Mouse (Mus musculus) right cerebral cortex, postnatal 36 days (tissue): ENCODE results near the gene Miox.
A peak's percentile ranks its signal among the peaks of the same experiment; 100 is the strongest.

ENCODE experiments used
- DNase-seq, 2 experiments: peaks; one replicate each; pipeline ENCODE4 v3.0.0; 2022; ENCODE audit warnings: low spot score in 2 of 2, mixed read lengths in 1 of 2

Gene Miox

DNA sequence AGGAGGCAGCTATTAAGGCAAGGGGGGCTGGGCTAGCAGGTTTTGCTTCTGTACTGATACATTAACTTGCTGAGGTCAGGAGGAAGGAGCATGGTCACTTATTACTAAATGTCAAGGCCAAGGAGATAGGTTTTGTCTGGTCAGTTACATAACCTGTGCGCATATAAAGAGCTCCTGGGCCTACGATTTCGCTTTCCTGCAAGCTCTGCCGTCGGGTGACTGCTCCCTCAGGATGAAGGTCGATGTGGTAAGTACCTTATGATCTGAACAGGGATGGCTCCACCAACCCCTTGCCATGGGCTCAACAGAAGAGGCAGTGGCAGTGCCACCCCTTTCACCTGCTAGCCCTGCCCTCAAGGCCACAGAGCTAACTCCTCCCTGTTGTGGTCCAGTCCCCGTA is at the start of gene Miox:
TSS of gene Miox (plus strand) at position 128 of the 400 bp plus-strand sequence.
- DNase-seq = no peak

DNA sequence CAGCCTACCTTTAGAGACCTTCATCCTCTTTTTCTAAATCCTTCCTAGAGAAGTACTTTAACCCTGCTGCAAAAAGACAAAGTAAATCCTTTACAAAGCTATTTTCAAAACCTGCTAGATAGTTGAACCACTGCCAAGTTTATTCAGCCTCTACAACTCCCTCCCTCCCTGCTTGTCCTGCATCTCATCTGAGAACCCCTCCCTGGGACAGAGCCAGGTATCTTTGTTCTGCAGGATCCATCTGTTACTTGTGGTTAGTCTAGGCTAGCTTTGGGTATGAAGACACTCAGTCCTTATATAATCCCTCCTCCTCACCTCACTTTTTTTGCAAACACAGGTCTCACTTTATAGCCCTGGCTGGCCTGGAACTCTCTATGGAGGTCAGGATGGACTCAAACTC is 49.2 kb upstream of the Miox start:
- DNase-seq = no peak

DNA sequence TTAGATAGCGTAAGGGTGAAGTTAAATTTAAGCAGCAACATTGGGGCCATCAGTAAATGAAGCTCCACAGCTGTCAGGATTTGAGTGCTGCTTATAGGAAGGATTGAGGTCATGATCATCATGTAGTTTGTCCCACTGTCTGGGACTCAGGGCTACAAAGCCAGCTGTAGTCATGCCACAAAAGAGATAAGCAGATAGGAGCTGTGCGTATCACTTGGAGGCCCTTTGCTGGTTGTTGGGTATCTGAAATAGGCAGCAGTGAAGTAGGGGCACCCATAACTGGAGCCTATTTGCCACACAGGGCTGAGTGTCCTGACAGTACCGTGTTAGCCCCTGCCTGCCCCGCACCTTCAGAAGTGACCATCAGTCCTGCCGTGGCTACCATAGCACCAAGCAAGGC is 48.7 kb upstream of the Miox start:
- DNase-seq = no peak

DNA sequence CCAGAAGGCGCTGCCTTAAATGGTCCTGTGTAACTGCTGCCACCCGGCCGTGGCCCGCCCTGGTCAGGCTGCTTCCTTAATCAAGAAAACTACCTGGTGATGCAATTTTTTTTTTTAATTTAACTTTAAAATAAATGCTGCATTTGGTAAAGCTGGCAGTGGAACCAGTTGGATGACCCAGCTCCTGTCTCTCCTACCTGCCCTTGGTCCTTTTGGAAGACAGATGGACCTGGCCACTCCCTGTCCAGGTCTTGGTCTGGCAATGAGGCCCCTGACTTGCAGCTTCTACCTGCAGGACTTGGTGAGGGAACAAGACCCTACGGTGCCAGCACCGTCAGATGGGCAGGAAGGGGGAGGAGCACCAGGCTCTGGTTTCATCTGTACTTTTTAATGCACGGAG is 48.1 kb upstream of the Miox start:
- no peak for DNase-seq

DNA sequence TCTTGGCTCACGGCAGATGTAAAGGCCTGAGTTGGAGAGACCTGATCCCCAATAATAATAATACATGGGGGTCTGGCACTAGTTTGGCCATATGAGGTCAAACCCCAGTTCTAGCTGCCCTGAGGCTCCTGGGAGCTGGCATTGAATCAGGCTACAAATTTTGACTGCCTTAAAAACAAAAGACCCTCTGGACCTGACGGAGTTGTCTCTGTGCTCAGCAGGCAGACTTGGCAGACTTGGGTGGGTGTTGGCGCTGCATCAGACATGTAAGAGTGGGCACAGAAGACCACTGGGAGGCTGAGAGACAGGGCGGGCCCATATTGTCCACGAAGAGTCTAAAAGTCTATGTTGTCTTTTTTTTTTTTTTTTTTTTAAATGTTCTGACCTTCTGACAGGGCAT is 47.6 kb upstream of the Miox start:
- DNase-seq = no peak

DNA sequence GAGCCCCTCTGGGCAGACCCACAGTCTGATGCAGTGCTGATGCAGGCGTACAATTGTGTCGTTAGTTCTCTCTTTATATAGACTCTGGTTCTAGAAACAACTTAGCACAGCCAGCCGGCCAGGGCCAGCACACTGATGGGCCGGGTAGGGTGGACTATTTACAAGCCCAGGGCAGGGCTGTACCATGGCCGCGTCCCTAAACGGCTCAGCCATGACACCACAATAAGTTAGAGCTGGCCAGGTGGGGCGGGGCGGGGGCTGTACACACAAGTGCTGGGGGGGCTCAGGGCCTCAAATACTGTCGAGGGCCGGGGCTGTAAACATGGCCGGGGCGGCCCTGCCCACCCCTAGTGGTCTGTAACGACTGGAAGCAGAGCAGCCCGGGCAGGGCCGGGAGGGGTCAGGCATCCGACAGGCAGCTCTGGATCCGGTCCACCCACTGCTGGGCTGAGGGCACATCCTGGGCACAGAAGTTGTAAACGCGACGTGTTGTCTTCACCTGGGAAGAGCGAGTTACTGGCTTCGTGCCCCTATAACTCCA is 45.9 kb upstream of the Miox start:
- DNase-seq = no peak

DNA sequence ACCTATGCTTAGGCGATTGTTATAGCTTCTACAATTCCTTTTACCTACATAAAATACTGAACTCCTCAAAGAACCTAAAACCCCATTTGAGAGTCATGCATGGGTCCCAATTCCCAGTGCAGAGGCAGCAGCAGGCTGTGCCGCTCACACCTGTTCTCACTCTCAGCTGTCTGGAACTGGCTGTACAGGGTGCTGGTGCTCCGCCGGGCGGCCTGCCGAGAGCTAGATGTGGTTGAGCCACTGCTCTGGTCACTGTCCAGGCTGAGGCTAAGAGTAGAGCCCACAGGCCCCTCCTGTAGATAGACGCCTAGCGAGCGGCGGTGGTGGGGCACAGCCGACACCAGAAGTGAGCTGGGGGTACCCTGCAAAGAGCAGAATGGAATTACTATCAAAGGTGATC is 44.7 kb upstream of the Miox start:
- DNase-seq = no peak

DNA sequence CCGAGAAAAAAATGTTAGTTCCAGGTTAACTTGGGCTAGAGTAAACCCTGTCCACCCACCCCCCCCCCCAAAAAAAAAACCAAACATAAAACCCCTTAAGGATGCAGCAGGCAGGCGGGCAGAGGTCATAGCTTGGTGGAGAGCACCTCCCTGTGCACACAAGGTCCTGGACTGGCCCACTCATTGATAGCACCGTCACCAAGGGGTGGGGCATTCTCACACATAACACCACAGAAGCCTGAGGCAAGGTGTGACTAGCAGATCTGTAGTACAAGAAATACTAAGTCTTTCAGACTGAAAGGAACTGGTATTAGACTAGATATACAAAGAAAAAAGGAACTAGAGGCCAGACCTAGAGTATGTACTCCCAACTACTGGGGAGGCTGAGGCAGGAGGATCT is 42.7 kb upstream of the Miox start:
- DNase-seq = no peak

DNA sequence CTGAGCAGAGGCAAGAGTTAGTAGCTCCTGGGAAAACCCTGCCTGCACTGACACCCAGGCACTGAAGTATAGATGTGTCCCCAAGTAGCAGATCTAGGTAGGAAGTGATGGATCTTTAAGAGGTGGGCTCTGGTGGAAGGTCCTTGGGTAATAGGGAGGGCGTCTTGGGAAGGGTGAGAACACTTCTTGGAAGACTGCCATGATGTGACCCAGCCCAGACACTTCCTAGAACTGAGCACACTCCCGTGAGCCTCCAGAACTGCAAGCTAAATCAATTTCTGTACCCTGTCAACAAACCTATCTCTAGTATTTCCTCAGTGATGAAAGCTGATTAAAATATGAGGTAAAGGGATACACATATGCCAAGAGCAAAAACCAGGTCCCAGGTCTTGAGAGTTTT is 41.4 kb upstream of the Miox start:
- DNase-seq = no peak

DNA sequence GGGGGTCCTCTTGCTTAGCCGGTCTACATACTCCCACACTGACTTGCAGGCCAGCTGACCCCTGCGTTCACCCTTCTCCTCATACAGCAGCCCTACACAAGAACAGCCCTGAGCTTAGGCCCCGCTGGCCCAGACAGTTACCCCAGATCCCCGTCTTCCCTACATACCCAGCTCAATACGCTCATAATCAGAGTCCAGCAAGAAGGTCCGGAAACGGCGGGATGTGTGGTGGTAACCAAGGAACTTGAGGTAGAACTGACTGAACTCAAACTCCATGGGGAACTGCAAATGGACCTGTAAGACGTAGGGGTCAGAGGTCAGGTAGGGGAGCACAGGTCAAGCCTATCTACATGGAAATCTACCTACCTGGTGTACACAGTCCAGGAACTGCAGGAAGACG is 40.4 kb upstream of the Miox start:
- DNase-seq = no peak

DNA sequence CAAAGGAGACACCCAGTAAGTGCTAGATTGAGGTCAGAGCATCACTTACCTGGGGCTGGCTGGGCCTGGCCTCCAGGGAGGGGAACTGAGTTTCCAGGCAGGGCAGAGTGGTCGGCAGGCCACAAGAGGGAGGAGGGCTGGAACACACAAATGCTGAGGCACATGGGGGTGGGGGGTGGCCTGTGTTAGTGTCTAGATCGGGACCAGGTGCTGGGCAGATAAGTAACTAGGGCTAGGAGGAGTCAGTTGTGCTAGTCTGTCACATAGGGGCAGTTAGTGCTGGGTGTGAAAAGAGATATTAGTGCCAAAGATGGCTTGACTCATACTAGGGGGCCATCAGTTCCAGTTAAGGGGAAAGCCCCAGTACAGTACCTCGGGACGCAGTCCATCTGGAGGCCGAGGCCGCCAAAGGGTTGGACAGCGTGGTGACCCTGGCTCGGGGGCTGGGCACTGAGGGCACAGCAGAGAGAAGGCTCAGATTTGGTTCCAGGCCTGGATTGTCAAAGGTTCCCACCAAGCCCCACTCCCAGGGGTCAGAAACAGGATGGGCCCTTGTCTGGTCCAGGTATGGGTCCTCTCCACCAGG is 38.5 kb upstream of the Miox start:
- DNase-seq = no peak

DNA sequence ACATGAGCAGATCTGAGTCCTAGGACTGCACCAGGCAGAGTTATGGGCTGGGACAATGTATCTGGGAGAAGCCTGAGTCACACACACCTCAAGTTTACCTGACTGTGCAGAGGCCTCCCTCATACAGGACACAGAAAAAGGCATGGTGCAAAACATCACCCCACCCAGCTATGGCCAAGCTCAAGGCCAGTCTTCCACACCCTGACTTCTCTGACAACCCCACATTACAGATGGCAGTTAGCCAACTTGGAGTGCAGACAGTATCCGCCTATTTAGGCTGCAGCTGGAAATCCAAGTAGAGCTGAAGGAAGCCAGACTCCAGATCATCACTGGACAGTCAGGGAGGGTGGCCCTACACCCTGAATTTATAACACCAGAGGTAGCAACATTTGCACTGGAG is 37.7 kb upstream of the Miox start:
- DNase-seq = no peak

DNA sequence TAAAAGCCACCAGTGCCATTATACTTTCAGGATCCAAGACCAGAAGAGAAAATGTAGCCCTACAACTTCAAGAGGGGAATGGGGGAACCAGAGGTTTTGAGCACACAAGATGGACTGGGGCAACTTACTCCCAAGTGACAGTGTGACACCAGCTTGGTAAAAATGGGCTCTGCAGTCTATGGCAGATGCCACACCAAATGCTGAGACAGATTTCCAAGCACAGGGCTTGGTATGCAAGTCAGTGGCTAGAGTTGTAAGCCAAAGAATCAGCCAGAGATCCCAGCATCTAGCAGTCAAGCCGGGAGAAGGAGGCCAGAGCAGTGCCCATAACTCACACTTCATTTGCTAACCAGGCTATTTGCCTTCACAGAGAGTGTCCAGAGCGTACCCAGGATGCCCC is 36.5 kb upstream of the Miox start:
- no peak for DNase-seq

DNA sequence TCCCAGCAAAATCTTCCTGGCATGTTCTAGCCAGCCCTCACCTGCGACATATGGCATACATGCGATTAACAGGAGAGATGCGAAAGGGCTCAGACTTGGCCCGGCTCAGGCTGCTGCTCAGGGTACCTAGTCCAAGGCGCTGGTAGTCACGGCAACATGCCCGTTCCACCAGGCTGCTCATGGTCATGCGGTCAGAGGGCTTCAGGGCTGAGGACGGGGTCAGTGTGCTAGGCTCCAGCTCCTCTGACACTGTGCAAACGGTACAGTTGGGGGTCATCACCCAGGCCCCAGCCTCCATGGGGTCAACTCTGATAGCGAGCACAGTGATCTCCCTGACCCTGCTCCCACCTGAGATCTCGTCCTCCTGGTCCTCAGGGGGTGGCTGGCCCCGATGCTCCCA is 34.0 kb upstream of the Miox start:
- DNase-seq = no peak

DNA sequence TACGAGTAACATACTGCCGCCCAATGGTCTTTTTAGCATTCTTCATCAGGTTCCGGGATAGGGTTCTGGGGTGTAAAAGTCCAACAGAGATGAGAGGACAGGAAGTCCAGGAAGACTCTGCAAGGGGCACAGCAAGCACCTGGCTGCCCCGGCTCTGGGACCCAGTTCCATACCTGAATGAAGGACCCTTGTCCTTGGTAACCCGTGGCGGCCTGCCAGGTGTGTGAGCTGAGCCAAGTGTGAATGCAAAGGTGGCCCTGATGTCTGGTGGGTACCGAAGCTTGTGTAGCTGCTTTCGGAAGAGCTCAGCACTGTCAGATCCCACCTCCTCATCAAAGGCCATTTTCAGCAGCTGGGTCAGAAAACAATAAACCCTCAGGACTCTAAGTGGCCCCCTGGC is 33.6 kb upstream of the Miox start:
- DNase-seq = no peak

DNA sequence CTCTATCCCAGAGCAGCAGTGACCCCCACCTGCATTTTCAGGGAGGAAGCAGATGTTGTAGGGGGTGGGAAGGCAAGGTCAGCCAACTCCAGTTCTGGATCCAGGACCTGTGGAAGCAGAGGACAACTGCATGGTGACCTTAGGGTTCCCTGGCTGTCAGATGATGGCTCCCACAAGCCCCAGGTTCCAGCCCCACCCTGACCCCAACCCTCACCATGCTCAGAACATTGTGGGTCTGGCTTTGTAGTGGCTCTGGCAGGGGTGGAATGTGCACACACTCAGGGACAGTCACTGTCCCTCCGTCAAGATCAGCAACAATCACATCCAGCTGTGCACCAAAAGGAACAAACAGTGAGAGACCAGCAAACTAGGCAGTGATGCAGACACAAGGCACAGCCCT is 28.2 kb upstream of the Miox start:
- DNase-seq = no peak

DNA sequence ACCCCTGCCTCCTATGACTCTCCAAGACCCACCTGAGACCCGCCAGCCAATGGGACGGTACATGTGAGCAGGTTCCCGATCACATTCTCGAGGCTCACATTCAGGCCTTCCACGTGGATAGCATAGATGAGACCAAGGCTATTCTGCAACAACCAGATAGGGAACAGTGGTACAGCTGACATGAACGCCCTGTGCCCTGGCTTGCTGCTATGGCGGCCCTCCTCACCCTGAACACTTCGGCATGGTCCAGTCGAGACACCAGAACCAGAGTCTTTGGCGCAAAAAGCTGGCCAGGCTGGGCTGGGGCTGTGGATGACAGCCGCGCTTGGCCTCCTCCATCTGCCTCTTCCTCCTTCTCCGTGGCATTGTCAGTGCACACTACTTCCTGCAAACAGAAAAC is 26.7 kb upstream of the Miox start:
- no peak for DNase-seq

DNA sequence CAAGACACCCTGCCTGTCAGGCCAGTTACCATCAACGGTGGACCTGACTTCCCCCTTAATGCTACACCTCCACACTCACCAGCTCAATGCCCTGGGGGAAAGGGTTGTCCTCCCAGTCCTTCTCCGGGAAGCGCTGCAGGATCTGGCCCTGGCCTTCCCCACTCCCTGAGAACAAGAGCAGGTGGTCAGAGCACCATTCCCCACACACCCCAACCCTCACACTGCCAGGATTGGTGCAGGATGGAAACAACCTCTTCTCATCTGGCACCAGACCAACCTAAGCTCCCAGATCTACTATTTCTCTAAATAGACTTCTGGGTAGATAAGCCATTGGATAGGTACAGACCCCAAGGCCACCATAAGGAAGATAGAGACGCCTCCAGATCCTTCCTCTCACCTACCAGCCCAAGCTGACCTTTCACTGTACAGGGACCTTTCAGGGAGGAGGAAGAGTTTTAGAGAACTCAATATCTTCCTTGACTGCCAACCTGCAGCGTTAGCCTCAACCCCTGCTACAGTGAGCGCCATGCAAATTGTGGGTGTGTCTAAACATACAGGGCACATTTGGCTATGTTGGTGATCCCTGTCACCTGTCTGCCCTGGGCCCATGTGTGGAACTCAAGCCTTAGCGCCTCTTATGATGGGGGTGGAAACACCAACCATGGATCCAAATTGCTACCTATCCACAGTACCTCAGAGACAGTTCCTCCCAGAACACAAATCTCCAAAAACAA is 25.6 kb upstream of the Miox start:
- no peak for DNase-seq

DNA sequence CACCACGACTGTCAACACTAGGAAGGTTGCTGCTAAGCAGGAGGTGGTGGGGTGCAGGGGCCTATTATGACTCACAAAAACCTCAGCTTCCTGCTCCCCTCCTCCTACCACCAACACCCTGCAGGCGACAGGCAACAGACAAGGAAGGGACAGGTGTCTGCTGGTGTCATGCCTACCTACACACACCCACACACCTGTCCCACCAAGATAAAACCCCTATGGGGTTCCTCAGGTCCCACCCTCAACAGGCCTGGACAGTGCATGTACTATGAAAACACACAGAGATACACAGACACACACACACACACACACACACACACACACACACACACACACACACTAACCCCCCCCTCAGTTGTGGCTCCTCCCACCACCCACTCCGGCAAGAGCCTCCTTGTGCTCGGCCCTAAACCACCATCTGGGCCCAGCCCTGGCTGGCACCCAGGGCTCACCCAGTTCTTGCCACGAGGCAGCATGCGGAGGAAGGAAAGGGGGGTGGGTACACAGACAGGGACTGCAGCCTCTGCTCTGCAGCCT is 24.2 kb upstream of the Miox start:
- peak; percentile 54 to 76 for DNase-seq

DNA sequence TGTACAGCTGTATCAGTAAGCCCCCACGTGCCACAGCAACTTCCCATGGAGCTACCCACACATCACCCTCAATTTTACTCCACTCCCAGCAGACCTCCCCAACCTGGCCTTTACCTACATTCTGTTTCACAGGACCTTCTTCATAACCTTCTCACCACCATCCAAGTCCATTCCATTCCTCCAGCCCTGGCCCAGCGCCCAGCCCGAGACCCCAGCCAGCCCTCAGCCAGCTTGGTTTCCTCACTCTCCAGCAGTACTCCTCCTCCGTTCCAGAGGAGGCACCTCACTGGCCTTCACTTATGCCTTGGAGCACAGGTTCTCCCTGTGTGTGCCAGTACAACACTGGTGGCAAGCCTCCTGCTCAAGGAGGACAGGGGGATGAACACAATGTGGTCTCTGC is 20.8 kb upstream of the Miox start:
- no peak for DNase-seq

DNA sequence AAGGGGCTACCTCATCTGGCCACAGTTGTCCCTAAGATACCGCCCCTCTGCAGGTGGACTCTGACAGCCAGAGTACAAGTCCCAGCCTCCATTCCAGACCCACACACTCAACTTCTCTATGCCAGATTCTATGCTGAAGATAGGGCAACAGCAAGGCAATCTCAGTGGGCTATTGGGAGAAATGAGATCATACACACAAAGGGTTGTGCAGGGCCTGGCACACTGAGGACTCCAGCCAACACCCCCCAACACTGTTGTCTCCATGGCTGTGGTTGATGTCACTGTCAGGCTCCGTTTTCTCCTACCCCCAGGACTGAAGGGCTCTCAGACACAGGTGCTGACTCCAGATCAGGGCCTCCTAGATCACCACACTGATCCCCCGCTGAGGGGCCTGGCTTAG is 20.1 kb upstream of the Miox start:
- no peak for DNase-seq

DNA sequence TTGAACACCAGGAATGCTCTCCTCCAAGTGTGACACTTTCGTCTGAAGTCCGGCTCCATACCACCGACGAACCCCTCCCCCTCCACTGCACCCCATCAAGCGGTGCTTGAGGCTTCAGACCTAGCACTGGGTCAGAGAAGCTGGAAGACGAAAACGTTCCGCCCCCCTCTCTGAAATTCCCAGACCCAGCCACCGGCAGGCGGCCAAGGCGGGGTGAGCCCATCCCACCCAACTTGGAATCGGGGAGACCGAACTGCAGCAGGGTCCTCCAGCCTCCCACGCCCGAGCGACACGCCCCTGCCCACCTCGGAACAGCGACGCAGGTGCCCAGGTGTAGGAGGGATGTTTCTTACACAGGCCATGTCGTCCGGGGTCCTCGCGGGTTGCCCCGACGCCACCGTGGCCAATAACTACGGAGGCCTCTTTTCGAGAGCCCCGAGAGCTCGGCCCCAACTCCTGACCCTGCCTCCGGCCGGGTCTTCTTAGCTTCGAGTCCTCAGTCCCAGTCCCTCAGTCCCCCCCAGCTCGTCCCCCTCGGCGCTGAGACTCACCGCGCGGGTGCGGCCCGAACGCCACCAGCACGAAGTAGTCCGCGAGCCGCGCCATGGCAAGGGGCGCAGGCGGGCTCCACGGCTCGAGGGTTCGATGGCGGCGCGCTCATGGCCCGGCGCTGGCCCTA is 19.5 kb upstream of the Miox start:
- DNase-seq = no peak

DNA sequence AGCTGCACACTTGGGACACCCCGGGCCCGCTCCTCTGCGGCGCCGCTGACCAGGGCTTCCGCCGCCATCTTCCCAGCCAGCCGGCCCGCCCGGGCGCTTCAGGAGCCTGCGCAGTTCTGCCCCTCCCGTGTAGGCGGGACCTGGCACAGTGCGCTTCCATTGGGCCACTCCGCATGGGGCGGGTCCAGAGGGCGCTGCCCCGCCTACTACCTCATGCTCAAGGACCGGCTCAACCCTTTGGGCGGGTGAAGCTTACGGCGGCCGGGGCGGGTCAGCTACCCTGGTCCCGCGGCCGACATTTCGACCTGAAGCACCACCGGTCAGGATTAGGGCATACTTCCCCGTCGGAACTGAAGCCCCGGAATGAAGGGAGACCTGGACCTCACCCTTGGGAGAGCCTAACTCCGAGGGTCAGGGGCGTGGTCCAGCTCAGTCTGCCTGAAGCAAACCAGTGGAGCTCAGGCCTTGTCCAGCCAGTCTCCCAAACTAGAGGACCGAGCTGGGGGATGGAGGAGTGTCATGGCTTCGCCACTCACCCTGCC is 18.9 kb upstream of the Miox start, which contains the start of gene Sbf1:
TSS of gene Sbf1 (minus strand) at position 122 of the 542 bp plus-strand sequence.
- peak; percentile 96 to 98 for DNase-seq
